Mouse (Mus musculus): Measurements from ENCODE around the gene Atp9a. TPM values are rescaled to one million over a fixed set of nuclear protein-coding genes. Genes with fewer than 3 reads are reported as not detected.

The Atp9a gene
- total RNA-seq, 1 experiment, result 41.5 TPM

- Histone ChIP-seq H3K9me3 (ENCODE audit: control insufficient read depth, insufficient read depth, low read depth, low read length) (no peaks in the 10 kb centered on the region), H3K9ac (ENCODE audit: insufficient read depth, low read depth, low read length, poor library complexity, severe bottlenecking) (no peak overlapping the region), H3K4me1 (ENCODE audit: control insufficient read depth in 2 of 2, insufficient read depth in 2 of 2, low read length in 2 of 2, poor library complexity in 1 of 2) (0 out of 4 replicates have a peak, but pooled peaks cover 0 to 2% of the 10 kb centered on the region in 2 experiments), H3K4me3 (ENCODE audit: insufficient read depth in 1 of 2, low read depth in 1 of 2, low read length in 2 of 2, poor library complexity in 1 of 2, severe bottlenecking in 1 of 2) (no peak overlapping the region), H3K36me3 (ENCODE audit: control insufficient read depth, insufficient read depth, low read length, poor library complexity, severe bottlenecking) (no peaks in the 10 kb centered on the region; the same call in 1 of the 2 replicates), H3K27ac (ENCODE audit: insufficient read depth, low read depth, low read length, poor library complexity, severe bottlenecking) (no peak overlapping the region)
- TF ChIP-seq HCFC1 (IDR thresholded peaks at IDR 0.05; ENCODE audit: borderline replicate concordance, insufficient read depth, low read length) (no peak), CHD2 (IDR thresholded peaks at IDR 0.05; ENCODE audit: low read depth, low read length) (no peak), ZNF384 (IDR thresholded peaks at IDR 0.05; ENCODE audit: low read depth, low read length) (no peak), ZC3H11A (IDR thresholded peaks at IDR 0.05; ENCODE audit: borderline replicate concordance, low read depth, low read length) (no peak)
- in situ Hi-C loops (cut with MboI; ENCODE audit: low sequenced_read_pairs in 2 of 2, unreplicated experiment in 2 of 2), result loop anchor here in 1 of 2 experiments (25.0 kb wide), 1 partner anchor 386 kb away; no protein-coding TSS in a partner anchor
- no peak for DNase-seq (ENCODE audit: low read depth, low spot score)
These were observed 94.0 kb downstream of the Atp9a start for GRCm38 (mm10) chr2:168648171-168648570.

- Histone ChIP-seq H3K36me3 (ENCODE audit: control insufficient read depth, insufficient read depth, low read length, poor library complexity, severe bottlenecking) (no peaks in the 10 kb centered on the region; the same call in 1 of the 2 replicates), H3K9me3 (ENCODE audit: control insufficient read depth, insufficient read depth, low read depth, low read length) (no peaks in the 10 kb centered on the region), H3K27ac (ENCODE audit: insufficient read depth, low read depth, low read length, poor library complexity, severe bottlenecking) (no peak overlapping the region), H3K4me1 (ENCODE audit: control insufficient read depth in 2 of 2, insufficient read depth in 2 of 2, low read length in 2 of 2, poor library complexity in 1 of 2) (0 out of 4 replicates have a peak, but pooled peaks cover 0 to 2% of the 10 kb centered on the region in 2 experiments), H3K4me3 (ENCODE audit: insufficient read depth in 1 of 2, low read depth in 1 of 2, low read length in 2 of 2, poor library complexity in 1 of 2, severe bottlenecking in 1 of 2) (no peak overlapping the region), H3K9ac (ENCODE audit: insufficient read depth, low read depth, low read length, poor library complexity, severe bottlenecking) (no peak overlapping the region)
- DNase-seq (ENCODE audit: low read depth, low spot score), result no peak
- in situ Hi-C loops (cut with MboI; ENCODE audit: low sequenced_read_pairs in 2 of 2, unreplicated experiment in 2 of 2), result loop anchor here in 1 of 2 experiments (25.0 kb wide), 1 partner anchor 383 kb away; no protein-coding TSS in a partner anchor
- TF ChIP-seq ZC3H11A (IDR thresholded peaks at IDR 0.05; ENCODE audit: borderline replicate concordance, low read depth, low read length) (no peak), MAFK (IDR thresholded peaks at IDR 0.05; ENCODE audit: insufficient read depth, low read depth, low read length) (no peak), CHD2 (IDR thresholded peaks at IDR 0.05; ENCODE audit: low read depth, low read length) (no peak), ZNF384 (IDR thresholded peaks at IDR 0.05; ENCODE audit: low read depth, low read length) (no peak), HCFC1 (IDR thresholded peaks at IDR 0.05; ENCODE audit: borderline replicate concordance, insufficient read depth, low read length) (no peak)
These were observed 97.4 kb downstream of the Atp9a start for GRCm38 (mm10) chr2:168644855-168645254.

GRCm38 (mm10) chr2:168643524-168644177 is 98.6 kb downstream of the Atp9a start:
- H3K36me3 ChIP-seq (ENCODE audit: control insufficient read depth, insufficient read depth, low read length, poor library complexity, severe bottlenecking), result no peaks in the 10 kb centered on the region; the same call in 1 of the 2 replicates
- no peak overlapping the region for H3K4me3 ChIP-seq (ENCODE audit: insufficient read depth in 1 of 2, low read depth in 1 of 2, low read length in 2 of 2, poor library complexity in 1 of 2, severe bottlenecking in 1 of 2)
- 0 out of 4 replicates have a peak, but pooled peaks cover 0 to 3% of the 10 kb centered on the region in 2 experiments for H3K4me1 ChIP-seq (ENCODE audit: control insufficient read depth in 2 of 2, insufficient read depth in 2 of 2, low read length in 2 of 2, poor library complexity in 1 of 2)
- H3K27ac ChIP-seq (ENCODE audit: insufficient read depth, low read depth, low read length, poor library complexity, severe bottlenecking), result no peak overlapping the region
- no peak overlapping the region for H3K9ac ChIP-seq (ENCODE audit: insufficient read depth, low read depth, low read length, poor library complexity, severe bottlenecking)
- no peaks in the 10 kb centered on the region for H3K9me3 ChIP-seq (ENCODE audit: control insufficient read depth, insufficient read depth, low read depth, low read length)
- no peak for TF ChIP-seq CHD2 (IDR thresholded peaks at IDR 0.05; ENCODE audit: low read depth, low read length)
- no peak for TF ChIP-seq HCFC1 (IDR thresholded peaks at IDR 0.05; ENCODE audit: borderline replicate concordance, insufficient read depth, low read length)
- no peak for TF ChIP-seq ZC3H11A (IDR thresholded peaks at IDR 0.05; ENCODE audit: borderline replicate concordance, low read depth, low read length)
- TF ChIP-seq ZNF384 (IDR thresholded peaks at IDR 0.05; ENCODE audit: low read depth, low read length), result no peak
- TF ChIP-seq MAFK (IDR thresholded peaks at IDR 0.05; ENCODE audit: insufficient read depth, low read depth, low read length), result no peak
- in situ Hi-C loops (cut with MboI; ENCODE audit: low sequenced_read_pairs in 2 of 2, unreplicated experiment in 2 of 2), result loop anchor here in 1 of 2 experiments (25.0 kb wide), 1 partner anchor 381 kb away; no protein-coding TSS in a partner anchor
- DNase-seq (ENCODE audit: low read depth, low spot score), result no peak

GRCm38 (mm10) chr2:168642187-168642586 is 100.0 kb downstream of the Atp9a start:
- Histone ChIP-seq H3K36me3 (ENCODE audit: control insufficient read depth, insufficient read depth, low read length, poor library complexity, severe bottlenecking) (no peaks in the 10 kb centered on the region; the same call in 1 of the 2 replicates), H3K4me1 (ENCODE audit: control insufficient read depth in 2 of 2, insufficient read depth in 2 of 2, low read length in 2 of 2, poor library complexity in 1 of 2) (0 out of 4 replicates have a peak, but pooled peaks cover 0 to 2% of the 10 kb centered on the region in 2 experiments), H3K4me3 (ENCODE audit: insufficient read depth in 1 of 2, low read depth in 1 of 2, low read length in 2 of 2, poor library complexity in 1 of 2, severe bottlenecking in 1 of 2) (no peak overlapping the region), H3K9me3 (ENCODE audit: control insufficient read depth, insufficient read depth, low read depth, low read length) (no peaks in the 10 kb centered on the region), H3K9ac (ENCODE audit: insufficient read depth, low read depth, low read length, poor library complexity, severe bottlenecking) (no peak overlapping the region), H3K27ac (ENCODE audit: insufficient read depth, low read depth, low read length, poor library complexity, severe bottlenecking) (no peak overlapping the region)
- no peak for TF ChIP-seq ZNF384 (IDR thresholded peaks at IDR 0.05; ENCODE audit: low read depth, low read length)
- no peak for TF ChIP-seq MAFK (IDR thresholded peaks at IDR 0.05; ENCODE audit: insufficient read depth, low read depth, low read length)
- no peak for TF ChIP-seq CHD2 (IDR thresholded peaks at IDR 0.05; ENCODE audit: low read depth, low read length)
- no peak for TF ChIP-seq ZC3H11A (IDR thresholded peaks at IDR 0.05; ENCODE audit: borderline replicate concordance, low read depth, low read length)
- no peak for TF ChIP-seq HCFC1 (IDR thresholded peaks at IDR 0.05; ENCODE audit: borderline replicate concordance, insufficient read depth, low read length)
- in situ Hi-C loops (cut with MboI; ENCODE audit: low sequenced_read_pairs in 2 of 2, unreplicated experiment in 2 of 2), result loop anchor here in 1 of 2 experiments (25.0 kb wide), 1 partner anchor 380 kb away; no protein-coding TSS in a partner anchor
- no peak for DNase-seq (ENCODE audit: low read depth, low spot score)
